Mouse (Mus musculus): ENCODE data around the gene AC140267.1.

AC140267.1 gene

GRCm38 (mm10) chr15:80235535-80235934, at the start of gene AC140267.1:
AC140267.1 (plus strand) TSS chr15:80235835.
- DNase-seq (ENCODE audit: extremely low read depth, insufficient read length, low spot score), result no peak

- DNase-seq (ENCODE audit: extremely low read depth, insufficient read length, low spot score), result no peak
Measured at GRCm38 (mm10) chr15:80188927-80189326, 46.7 kb upstream of the AC140267.1 start.

DNA sequence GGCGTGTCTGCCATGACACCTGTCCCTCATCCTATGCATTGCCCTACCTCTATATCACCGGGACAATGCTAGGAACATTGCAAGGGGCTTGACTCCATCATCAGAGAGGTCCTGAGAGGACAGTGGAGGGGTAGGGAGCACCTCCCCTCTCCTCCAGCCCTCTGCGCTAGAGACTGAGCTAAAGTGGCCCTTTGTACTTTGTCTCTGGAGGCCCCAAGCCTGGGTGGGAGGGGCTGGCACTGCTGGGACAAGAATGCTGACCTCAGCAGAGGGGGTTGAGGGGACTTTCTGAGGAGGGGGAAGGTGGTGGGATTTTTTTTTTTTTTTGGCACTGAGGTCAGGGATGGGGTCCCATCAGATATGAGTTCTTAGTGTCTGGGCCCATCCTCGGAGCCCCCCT, 45.6 kb upstream of the AC140267.1 start:
- no peak for DNase-seq (ENCODE audit: extremely low read depth, insufficient read length, low spot score)

DNA sequence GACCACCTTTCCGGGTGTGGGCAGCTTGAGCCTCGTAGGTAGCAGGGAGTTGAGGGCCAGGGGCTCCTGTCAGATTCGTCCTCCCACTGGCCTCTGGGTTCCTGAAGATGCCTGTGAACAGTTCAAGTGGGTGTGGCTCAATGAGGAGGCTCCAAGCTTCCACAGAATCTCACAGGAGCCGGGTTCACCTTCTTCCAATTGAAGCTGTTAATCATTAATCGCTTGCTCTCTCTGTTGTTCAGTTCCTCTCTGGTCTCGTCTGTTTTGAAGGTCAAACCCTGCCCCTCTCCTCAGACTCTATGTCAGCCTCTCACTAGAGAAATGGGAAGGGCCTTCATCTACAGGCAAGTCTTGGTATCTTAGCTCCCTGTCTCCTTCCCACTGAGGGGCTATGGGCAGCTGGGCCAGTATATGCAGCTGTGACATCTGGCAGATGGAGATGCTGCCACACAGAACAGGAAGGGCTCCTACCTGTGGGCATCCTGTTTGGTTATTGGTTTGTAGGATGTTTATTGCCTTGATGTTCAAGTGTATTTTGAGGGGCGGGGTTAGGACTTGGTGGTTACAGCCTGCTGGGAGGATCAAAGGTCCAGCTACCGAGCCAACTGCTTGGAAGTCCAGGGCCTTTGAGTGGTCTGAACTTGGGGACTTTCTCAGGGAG, 43.9 kb upstream of the AC140267.1 start:
- DNase-seq (ENCODE audit: extremely low read depth, insufficient read length, low spot score), result no peak

GRCm38 (mm10) chr15:80192246-80192585, 43.4 kb upstream of the AC140267.1 start:
- DNase-seq (ENCODE audit: extremely low read depth, insufficient read length, low spot score), result no peak

GRCm38 (mm10) chr15:80192847-80193246, 42.8 kb upstream of the AC140267.1 start:
- no peak for DNase-seq (ENCODE audit: extremely low read depth, insufficient read length, low spot score)

DNA sequence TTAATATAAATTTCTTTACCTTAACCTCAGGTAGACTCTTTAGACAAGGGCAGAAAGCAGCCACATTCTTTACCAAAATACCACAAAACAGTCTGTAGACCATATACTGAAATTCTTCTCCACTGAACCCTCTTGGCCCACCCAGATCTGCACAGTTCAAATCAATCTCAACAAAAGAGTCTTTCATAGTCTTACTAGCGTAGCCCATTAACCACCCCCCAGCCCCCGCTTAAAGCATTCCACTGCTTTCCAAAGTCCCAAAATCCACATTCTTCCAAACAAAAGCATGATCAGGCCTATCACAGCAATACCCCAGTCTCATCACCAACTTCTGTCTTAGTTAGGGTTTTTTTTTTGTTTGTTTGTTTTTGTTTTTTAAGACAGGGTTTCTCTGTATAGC, 36.1 kb upstream of the AC140267.1 start:
- no peak for DNase-seq (ENCODE audit: extremely low read depth, insufficient read length, low spot score)

DNA sequence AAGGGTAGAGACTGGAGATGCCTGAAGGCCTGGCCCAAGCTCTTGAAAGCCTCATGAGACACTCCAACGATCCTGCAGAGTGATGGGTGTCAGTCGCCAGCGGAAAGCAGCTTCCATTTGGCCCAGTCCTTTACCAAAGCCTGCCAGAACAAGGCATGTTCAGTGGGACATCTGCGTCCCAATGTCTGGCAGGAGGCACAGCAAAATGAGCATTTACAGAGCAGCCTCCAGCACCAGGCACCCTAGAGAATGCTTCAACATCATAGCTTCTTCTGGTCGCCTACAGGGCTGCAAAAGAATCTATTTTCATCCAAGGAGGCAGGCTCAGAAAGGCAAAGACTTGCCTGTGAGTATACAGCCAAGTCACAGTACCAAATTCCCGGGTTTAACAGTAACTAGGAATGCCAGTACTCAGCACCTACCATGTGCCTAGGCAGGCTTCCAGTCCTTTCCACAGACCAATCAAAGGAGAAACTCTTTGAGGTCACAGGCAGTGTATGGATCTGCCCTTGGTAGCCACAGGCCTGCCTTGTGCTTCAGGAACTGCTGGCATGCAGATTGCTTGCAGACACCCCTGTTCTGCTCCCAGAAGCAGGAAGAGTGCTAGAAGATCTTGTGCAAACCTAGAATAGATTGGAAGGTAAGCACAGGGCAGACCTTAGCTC, 33.4 kb upstream of the AC140267.1 start:
- no peak for DNase-seq (ENCODE audit: extremely low read depth, insufficient read length, low spot score)

DNA sequence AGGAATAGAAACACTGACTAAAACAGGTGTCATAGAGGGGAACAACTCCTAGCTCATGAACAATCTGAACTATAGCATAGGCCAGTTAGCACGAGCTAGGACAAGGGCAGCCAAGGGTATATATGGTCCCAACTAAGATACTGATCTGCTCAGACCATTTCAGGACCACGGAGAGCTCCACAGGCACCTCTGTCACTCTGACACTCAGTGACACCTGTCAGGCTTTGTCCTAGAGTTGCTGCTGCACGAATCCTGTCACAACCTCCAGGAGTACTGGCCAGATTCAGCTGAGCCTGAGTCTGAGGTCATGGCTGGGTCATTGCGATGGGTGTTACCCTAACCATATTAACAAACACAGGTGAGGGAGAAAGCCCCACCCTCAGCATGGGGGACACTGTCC, 32.2 kb upstream of the AC140267.1 start:
- no peak for DNase-seq (ENCODE audit: extremely low read depth, insufficient read length, low spot score)

DNA sequence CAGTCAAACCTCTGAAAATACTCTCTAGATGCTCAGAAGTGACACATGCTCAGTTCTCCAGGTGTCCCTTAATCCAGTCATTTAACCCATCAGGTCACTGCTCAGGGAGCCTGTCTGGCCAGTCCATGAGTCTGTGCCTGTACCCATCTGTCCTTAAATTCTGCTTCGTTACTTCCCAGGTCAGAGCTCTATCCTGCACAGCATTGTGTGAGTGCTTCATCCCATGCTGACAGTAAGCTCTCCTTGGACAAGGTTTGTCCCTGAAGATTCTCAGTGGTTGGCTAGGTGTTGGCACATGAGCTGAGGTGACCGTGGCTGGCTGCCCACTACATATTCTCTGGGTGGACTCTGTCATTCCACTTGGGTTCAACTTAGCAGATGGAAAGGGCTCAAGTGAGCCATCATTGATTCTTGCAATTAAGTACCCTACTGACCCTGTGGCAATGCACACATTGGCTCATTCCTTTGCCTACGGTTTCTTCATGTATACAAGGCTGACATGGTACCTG, 29.5 kb upstream of the AC140267.1 start:
- DNase-seq (ENCODE audit: extremely low read depth, insufficient read length, low spot score), result no peak

- no peak for DNase-seq (ENCODE audit: extremely low read depth, insufficient read length, low spot score)
Measured at GRCm38 (mm10) chr15:80208446-80208845, 27.2 kb upstream of the AC140267.1 start.

GRCm38 (mm10) chr15:80213688-80214087, 21.9 kb upstream of the AC140267.1 start:
- DNase-seq (ENCODE audit: extremely low read depth, insufficient read length, low spot score), result no peak

- DNase-seq (ENCODE audit: extremely low read depth, insufficient read length, low spot score), result peak; percentile 26
Measured at GRCm38 (mm10) chr15:80215716-80216479, 19.7 kb upstream of the AC140267.1 start.

DNA sequence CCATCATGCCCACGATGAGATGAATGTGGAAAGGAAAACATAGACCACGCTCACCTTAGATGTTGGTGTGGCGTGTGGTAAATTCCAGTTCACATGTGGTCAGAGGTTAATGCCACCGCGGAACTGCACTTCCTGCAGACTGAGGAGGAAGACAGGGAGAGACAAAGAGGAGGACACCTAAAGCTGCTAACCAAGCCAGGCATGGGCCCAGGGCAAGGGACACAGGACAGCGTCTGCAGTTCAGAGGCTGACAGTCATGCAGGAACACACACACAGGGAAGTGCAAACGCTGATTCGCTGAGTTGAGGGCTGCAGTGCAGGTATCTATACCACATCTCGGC, 19.2 kb upstream of the AC140267.1 start:
- peak; percentile 16 for DNase-seq (ENCODE audit: extremely low read depth, insufficient read length, low spot score)

- DNase-seq (ENCODE audit: extremely low read depth, insufficient read length, low spot score), result no peak
Measured at GRCm38 (mm10) chr15:80217476-80217875, 18.2 kb upstream of the AC140267.1 start.

- DNase-seq (ENCODE audit: extremely low read depth, insufficient read length, low spot score), result peak; percentile 84
Measured at GRCm38 (mm10) chr15:80219211-80219610, 16.4 kb upstream of the AC140267.1 start.

DNA sequence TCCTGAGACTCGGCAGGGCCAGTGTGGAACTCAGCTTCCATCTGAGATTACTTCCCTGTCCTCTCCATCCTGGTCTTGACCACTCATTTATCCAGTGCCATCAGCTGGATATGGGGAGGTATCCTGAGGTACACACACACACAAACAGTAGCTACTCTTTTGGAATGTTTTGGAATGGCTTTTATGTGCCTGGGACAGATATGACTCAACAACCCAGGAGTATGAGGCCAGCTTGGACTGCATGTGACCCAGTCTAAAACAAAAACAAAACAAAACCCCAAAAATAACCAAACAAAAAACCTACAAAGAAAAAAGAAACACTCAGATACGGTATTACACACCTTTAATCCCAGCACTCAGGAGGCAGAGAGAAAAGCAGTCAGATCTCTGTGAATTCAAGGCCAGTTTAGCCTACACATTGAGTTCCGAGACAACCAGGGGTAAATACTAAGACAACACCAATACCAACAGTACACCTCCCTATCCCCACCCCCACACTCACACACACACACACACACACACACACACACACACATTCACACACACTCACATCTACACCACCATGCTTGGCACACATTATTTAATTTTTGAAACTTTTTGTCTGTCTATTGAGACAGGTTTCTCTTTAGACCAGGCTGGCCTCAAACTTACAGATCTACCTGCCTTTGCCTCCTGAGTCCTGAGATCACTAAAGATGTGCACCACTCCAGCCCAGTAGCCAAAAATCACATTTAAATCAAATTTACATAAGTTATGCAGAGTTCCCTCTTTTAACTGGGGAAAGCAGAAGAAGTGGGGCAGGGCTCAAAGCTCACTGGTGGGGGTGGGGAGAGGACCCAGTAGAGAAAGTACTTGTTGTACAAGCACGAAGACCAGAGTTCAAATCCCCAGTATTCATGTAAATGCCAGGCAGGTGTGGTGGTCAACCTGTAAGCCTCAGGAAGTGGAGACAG, 15.7 kb upstream of the AC140267.1 start:
- no peak for DNase-seq (ENCODE audit: extremely low read depth, insufficient read length, low spot score)

DNA sequence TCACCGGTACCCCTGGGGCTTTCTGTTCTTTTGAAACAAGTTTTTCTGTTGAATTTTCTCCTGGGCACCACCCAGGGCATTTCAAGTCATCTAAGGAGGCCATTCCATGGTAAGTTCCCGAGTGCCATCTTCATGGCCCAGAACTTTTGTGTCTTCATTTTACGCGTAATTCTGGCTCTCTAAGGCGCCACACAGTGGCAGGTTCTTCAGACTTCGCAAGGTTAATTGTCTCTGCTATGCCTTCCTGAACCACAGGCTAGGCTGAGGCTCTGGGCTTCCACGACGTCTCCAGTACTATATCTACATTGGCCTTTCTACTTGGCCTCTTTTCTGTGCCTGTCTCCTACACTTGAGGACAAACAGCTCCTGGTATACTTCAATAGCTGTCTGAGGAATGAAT, 14.6 kb upstream of the AC140267.1 start:
- DNase-seq (ENCODE audit: extremely low read depth, insufficient read length, low spot score), result no peak

- DNase-seq (ENCODE audit: extremely low read depth, insufficient read length, low spot score), result no peak
Measured at GRCm38 (mm10) chr15:80223751-80224150, 11.9 kb upstream of the AC140267.1 start.

DNA sequence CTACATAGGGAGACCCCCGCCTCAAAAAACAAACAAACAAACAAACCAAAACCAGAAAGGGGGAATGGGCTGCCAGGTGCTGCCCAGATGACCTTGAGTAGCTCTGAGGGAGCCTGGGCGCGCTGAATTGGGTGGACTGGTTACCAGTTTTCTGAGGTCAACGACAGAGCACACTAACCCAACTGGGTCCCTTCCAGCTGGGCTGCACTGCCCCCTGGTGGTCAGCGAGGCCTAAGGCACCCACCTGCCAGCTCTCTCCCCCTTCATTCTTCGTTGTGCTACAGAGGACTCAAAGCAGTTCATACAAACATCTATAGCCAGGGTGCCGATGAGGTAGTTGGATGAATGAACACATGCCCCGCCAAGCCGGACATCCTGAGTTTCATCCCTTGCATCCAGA, 10.4 kb upstream of the AC140267.1 start:
- DNase-seq (ENCODE audit: extremely low read depth, insufficient read length, low spot score), result peak; percentile 72

DNA sequence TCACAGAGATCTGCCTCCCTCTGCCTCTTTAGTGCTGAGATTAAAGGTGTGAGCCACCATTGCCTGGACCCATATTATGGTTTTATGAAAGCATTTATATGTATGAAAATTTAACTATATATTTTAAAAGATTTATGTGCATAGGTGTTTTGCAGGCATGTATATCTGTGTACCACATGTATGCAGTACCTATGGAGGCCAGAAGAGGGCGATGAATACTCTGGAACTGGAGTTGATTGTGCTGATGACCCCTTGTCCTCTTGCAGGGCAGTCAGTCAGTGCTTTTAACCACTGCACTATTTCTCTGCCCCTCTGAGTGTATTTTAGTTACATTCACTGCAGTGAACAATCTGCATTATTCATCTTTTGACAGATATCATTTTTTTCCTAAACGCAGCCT, 9.8 kb upstream of the AC140267.1 start:
- no peak for DNase-seq (ENCODE audit: extremely low read depth, insufficient read length, low spot score)
